Mouse (Mus musculus): Measurements from ENCODE around the gene Zfp235.

Zfp235 gene

DNA sequence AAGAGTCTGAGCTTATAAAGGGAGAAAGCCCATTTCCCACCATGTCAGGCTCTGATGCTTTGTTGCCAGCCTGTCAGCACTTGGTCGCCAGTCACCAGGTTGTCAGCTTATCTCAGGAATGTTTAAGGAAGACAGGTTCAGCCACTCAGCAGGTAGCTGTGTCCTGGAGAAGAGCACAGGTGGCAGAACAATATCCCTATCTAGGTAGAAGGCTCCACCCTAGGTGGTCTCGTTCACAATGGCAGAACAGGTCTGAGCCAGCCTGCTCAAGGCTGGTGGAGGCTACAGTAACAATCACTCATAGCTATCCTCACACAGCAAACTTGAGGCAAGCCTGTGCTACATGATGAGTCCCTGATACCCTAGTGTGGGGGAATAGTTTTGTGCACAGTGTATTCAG lies 57.4 kb downstream of the Zfp235 start:
- intact Hi-C loops (cut with DNase I), result no loop called here
